Mouse (Mus musculus) megakaryocyte-erythroid progenitor cell, adult 5 weeks (primary cell): ENCODE data around the gene Clcn5. TPM values are rescaled to one million over a fixed set of nuclear protein-coding genes. Genes with fewer than 3 reads are reported as not detected.

ENCODE experiments used
- polyA plus RNA-seq: library from polyadenylated mRNA; stranded (reverse); fragments of >175 nt; gene quantifications from 2 replicates; pipeline ENCODE4 v1.2.3, GENCODE M21; 2012

The Clcn5 gene
- 0.69 and 0.94 TPM in 2 replicates for polyA plus RNA-seq

DNA sequence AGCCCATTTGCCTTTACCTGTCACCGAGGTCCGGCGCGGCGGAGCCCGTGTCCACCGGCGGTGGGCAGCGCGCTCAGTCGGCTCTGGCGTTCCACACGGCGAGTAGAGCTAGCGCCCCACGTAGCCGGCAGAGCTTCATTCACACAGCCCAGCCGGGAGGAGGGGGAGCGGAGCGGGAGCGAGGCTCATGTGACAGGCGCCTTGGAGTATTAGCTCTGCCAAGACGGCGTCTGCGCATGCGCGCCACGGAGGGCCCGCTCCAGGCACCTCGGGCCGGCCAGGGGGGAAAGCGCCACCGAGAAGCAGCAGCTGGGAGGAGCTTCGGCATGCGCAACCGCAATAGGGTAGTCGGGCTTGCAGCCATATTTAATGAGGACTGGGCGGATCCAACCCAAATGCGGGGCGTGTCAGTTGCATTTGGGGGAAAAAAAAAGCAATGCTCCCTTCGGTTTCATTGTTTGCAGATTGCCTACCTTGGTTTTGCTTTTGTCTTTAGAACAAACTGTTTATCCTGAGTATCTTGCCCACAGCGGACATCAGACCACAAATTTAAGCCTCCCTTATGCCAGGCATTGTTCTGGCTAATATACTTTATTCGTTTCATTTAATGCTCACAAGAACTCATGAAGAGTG, at the start of gene Clcn5:
Clcn5 (minus strand) TSS at position 270 of the 633 bp plus-strand sequence.

Other genes starting within 250 kb of the Clcn5 start
- 0.59 and 1.3 TPM in 2 replicates for gene Usp27x, start 56.5 kb upstream of the Clcn5 start, polyA plus RNA-seq